ENCODE assay signal across 27 mouse cellular contexts in genomic region chr14:77197414-77197915, GRCm38 (mm10). TPM values are rescaled to one million over a fixed set of nuclear protein-coding genes. Genes with fewer than 3 reads are reported as not detected.
A peak's percentile ranks its signal among the peaks of the same experiment; 100 is the strongest.
DNase-seq lines count a peak whose midpoint lies in the region; ATAC-seq and TF ChIP-seq lines count a peak whose summit lies in the region.
"Had no signal": no experiment of that assay in that cellular context is flagged by ENCODE, and none has a peak within 500 bp of the region (broad histone marks: within the 10 kb centered on the region; RNA-seq: fewer than 3 reads in every experiment).

No protein-coding gene starts in this region.

- WGBS in forebrain, embryonic 12.5 days = 74% methylated on average over 2 of the region's 2 CpGs
- WGBS in forebrain, postnatal 0 days = 69% methylated on average over 2 of the region's 2 CpGs
- WGBS in hindbrain, embryonic 12.5 days = 73% methylated on average over 2 of the region's 2 CpGs
- 50% methylated on average over 2 of the region's 2 CpGs for WGBS in hindbrain, embryonic 16.5 days
- WGBS in liver, embryonic 11.5 days = 74% methylated on average over 2 of the region's 2 CpGs

- DNase-seq in forebrain, postnatal 0 days = no peak
- DNase-seq in NIH3T3 (ENCODE audit: low read depth) = peak; percentile 80
- DNase-seq in liver, embryonic 11.5 days (ENCODE audit: low spot score) = no peak
- no peak for DNase-seq in kidney, adult 8-10 months
- DNase-seq: adrenal gland, adult 8-10 months; cerebellum, adult 18-20 months; cerebellum, postnatal 14 days; heart, postnatal 10 days; kidney, postnatal 36 days; layer of hippocampus, postnatal 36 days; lung, postnatal 4 days; midbrain, embryonic 14.5 days; right cerebral cortex, postnatal 4 days; thymus, postnatal 25 days had no signal

- no peaks in the 10 kb centered on the region for H3K9me3 ChIP-seq in forebrain, embryonic 12.5 days
- no peaks in the 10 kb centered on the region for H3K9me3 ChIP-seq in forebrain, postnatal 0 days (ENCODE audit: low read length)
- no peaks in the 10 kb centered on the region for H3K9me3 ChIP-seq in hindbrain, embryonic 12.5 days (replicated peaks)
- H3K9me3 ChIP-seq in hindbrain, embryonic 16.5 days (ENCODE audit: control insufficient read depth, low read length) = no peaks in the 10 kb centered on the region
- no peaks in the 10 kb centered on the region for H3K9me3 ChIP-seq in liver, embryonic 11.5 days (ENCODE audit: control insufficient read depth, low read length)
- H3K9me3 ChIP-seq: heart, embryonic 12.5 days; hindbrain, embryonic 15.5 days; kidney, embryonic 15.5 days; limb, embryonic 15.5 days; liver, embryonic 15.5 days; neural tube, embryonic 12.5 days had no signal

- peaks cover 32% of the 10 kb centered on the region for H3K4me1 ChIP-seq in forebrain, embryonic 12.5 days
- 0 out of 2 replicates have a peak, but pooled peaks cover 3% of the 10 kb centered on the region for H3K4me1 ChIP-seq in forebrain, postnatal 0 days (ENCODE audit: insufficient read depth)
- H3K4me1 ChIP-seq in hindbrain, embryonic 12.5 days = peaks cover 36% of the 10 kb centered on the region
- peaks cover 22% of the 10 kb centered on the region for H3K4me1 ChIP-seq in hindbrain, embryonic 16.5 days (ENCODE audit: control insufficient read depth, insufficient read depth, low read depth, low read length)
- no peaks in the 10 kb centered on the region for H3K4me1 ChIP-seq in liver, embryonic 11.5 days (replicated peaks; ENCODE audit: control insufficient read depth, insufficient read depth, low read length)
- H3K4me1 ChIP-seq: heart, embryonic 12.5 days; limb, embryonic 15.5 days; liver, embryonic 15.5 days had no signal

- no peak for TF ChIP-seq POLR2A in myocyte (IDR thresholded peaks at IDR 0.05; ENCODE audit: insufficient read length, low read depth)

- H3K4me2 ChIP-seq in forebrain, embryonic 12.5 days = no peak overlapping the region
- no peak overlapping the region for H3K4me2 ChIP-seq in forebrain, postnatal 0 days (ENCODE audit: low read depth)
- no peak overlapping the region for H3K4me2 ChIP-seq in hindbrain, embryonic 12.5 days (replicated peaks)
- no peak overlapping the region for H3K4me2 ChIP-seq in hindbrain, embryonic 16.5 days (ENCODE audit: low read length)
- no peak overlapping the region for H3K4me2 ChIP-seq in myocyte (ENCODE audit: low read depth)
- H3K4me2 ChIP-seq in liver, embryonic 11.5 days = no peak overlapping the region
- H3K4me2 ChIP-seq: heart, embryonic 12.5 days; hindbrain, embryonic 15.5 days; kidney, embryonic 15.5 days; limb, embryonic 15.5 days; liver, embryonic 15.5 days; neural tube, embryonic 12.5 days had no signal

- no peak for TF ChIP-seq CTCF in forebrain, postnatal 0 days (IDR thresholded peaks at IDR 0.05; ENCODE audit: low read depth)

- no peaks in the 10 kb centered on the region for H3K27me3 ChIP-seq in forebrain, embryonic 12.5 days
- H3K27me3 ChIP-seq in forebrain, postnatal 0 days (ENCODE audit: insufficient read depth, low read length) = no peaks in the 10 kb centered on the region
- no peaks in the 10 kb centered on the region for H3K27me3 ChIP-seq in hindbrain, embryonic 12.5 days
- no peaks in the 10 kb centered on the region for H3K27me3 ChIP-seq in hindbrain, embryonic 16.5 days (replicated peaks; ENCODE audit: control insufficient read depth, insufficient read depth, low read length)
- H3K27me3 ChIP-seq in myocyte (ENCODE audit: control insufficient read depth, insufficient read depth, insufficient read length) = no peaks in the 10 kb centered on the region
- H3K27me3 ChIP-seq in liver, embryonic 11.5 days (replicated peaks; ENCODE audit: control insufficient read depth, insufficient read depth, low read length) = no peaks in the 10 kb centered on the region
- H3K27me3 ChIP-seq: heart, embryonic 12.5 days; hindbrain, embryonic 15.5 days; kidney, embryonic 15.5 days; limb, embryonic 15.5 days; liver, embryonic 15.5 days; neural tube, embryonic 12.5 days had no signal

- no peaks in the 10 kb centered on the region for H3K36me3 ChIP-seq in forebrain, embryonic 12.5 days (replicated peaks)
- no peaks in the 10 kb centered on the region for H3K36me3 ChIP-seq in forebrain, postnatal 0 days (ENCODE audit: insufficient read depth)
- H3K36me3 ChIP-seq in hindbrain, embryonic 12.5 days = no peaks in the 10 kb centered on the region
- H3K36me3 ChIP-seq in hindbrain, embryonic 16.5 days (ENCODE audit: control insufficient read depth, insufficient read depth, low read length) = no peaks in the 10 kb centered on the region
- H3K36me3 ChIP-seq in myocyte (ENCODE audit: control insufficient read depth, insufficient read depth) = no peaks in the 10 kb centered on the region
- no peaks in the 10 kb centered on the region for H3K36me3 ChIP-seq in liver, embryonic 11.5 days (ENCODE audit: control insufficient read depth, insufficient read depth, low read length)
- H3K36me3 ChIP-seq: heart, embryonic 12.5 days; hindbrain, embryonic 15.5 days; kidney, embryonic 15.5 days; limb, embryonic 15.5 days; liver, embryonic 15.5 days; neural tube, embryonic 12.5 days had no signal

- H3K9ac ChIP-seq in forebrain, embryonic 12.5 days = no peak overlapping the region
- no peak overlapping the region for H3K9ac ChIP-seq in forebrain, postnatal 0 days
- no peak overlapping the region for H3K9ac ChIP-seq in hindbrain, embryonic 12.5 days
- no peak overlapping the region for H3K9ac ChIP-seq in hindbrain, embryonic 16.5 days (ENCODE audit: low read depth, low read length)
- no peak overlapping the region for H3K9ac ChIP-seq in liver, embryonic 11.5 days (ENCODE audit: low read depth, low read length)
- H3K9ac ChIP-seq: heart, embryonic 12.5 days; hindbrain, embryonic 15.5 days; kidney, embryonic 15.5 days; limb, embryonic 15.5 days; liver, embryonic 15.5 days; neural tube, embryonic 12.5 days had no signal

- H3K4me3 ChIP-seq in forebrain, embryonic 12.5 days (replicated peaks) = no peak overlapping the region
- no peak overlapping the region for H3K4me3 ChIP-seq in forebrain, postnatal 0 days (ENCODE audit: low read depth, low read length)
- H3K4me3 ChIP-seq in hindbrain, embryonic 12.5 days = no peak overlapping the region
- no peak overlapping the region for H3K4me3 ChIP-seq in hindbrain, embryonic 16.5 days (ENCODE audit: low read length)
- H3K4me3 ChIP-seq in myocyte = no peak overlapping the region
- no peak overlapping the region for H3K4me3 ChIP-seq in liver, embryonic 11.5 days (ENCODE audit: low read depth, low read length)
- H3K4me3 ChIP-seq: heart, embryonic 12.5 days; hindbrain, embryonic 15.5 days; kidney, embryonic 15.5 days; limb, embryonic 15.5 days; liver, embryonic 15.5 days; neural tube, embryonic 12.5 days had no signal

- no peaks in the 10 kb centered on the region for H3K79me2 ChIP-seq in myocyte (ENCODE audit: control insufficient read depth, insufficient read depth)

- no peak for ATAC-seq in forebrain, embryonic 12.5 days (ENCODE audit: low FRiP score)
- ATAC-seq in forebrain, postnatal 0 days = no peak
- ATAC-seq in hindbrain, embryonic 12.5 days (ENCODE audit: low FRiP score) = peak; percentile 11; the same call in 1 of the 2 replicates
- ATAC-seq in hindbrain, embryonic 16.5 days = no peak; the same call in 1 of the 2 replicates
- ATAC-seq in liver, embryonic 11.5 days (replicated peaks; ENCODE audit: low FRiP score) = no peak
- ATAC-seq: activated CD4-positive, CD25-positive, alpha-beta regulatory T cell, adult 4 months; intestine, embryonic 16.5 days had no signal

- no peak overlapping the region for H3ac ChIP-seq in myocyte (ENCODE audit: control insufficient read depth, insufficient read length)

- H3K27ac ChIP-seq in forebrain, embryonic 12.5 days = peak overlapping the region; percentile 42; the same call in 1 of the 2 replicates
- no peak overlapping the region for H3K27ac ChIP-seq in forebrain, postnatal 0 days (ENCODE audit: low read depth, low read length)
- H3K27ac ChIP-seq in hindbrain, embryonic 12.5 days = no peak overlapping the region
- no peak overlapping the region for H3K27ac ChIP-seq in hindbrain, embryonic 16.5 days (ENCODE audit: low read depth, low read length)
- H3K27ac ChIP-seq in liver, embryonic 11.5 days (ENCODE audit: low read depth, low read length) = no peak overlapping the region
- H3K27ac ChIP-seq: hindbrain, embryonic 15.5 days; limb, embryonic 15.5 days; liver, embryonic 15.5 days; neural tube, embryonic 12.5 days had no signal

TF ChIP-seq in myocyte, 11 proteins besides CTCF, POLR2A, EP300 and RAD21:
- no peak for TF ChIP-seq E2F4 (IDR thresholded peaks at IDR 0.05; ENCODE audit: insufficient read depth)
- TF ChIP-seq MAX (IDR thresholded peaks at IDR 0.05; ENCODE audit: low read depth) = no peak
- no peak for TF ChIP-seq TCF12 (IDR thresholded peaks at IDR 0.05; ENCODE audit: insufficient read depth, poor library complexity, severe bottlenecking)
- no peak for TF ChIP-seq SRF (IDR thresholded peaks at IDR 0.05; ENCODE audit: control insufficient read depth, insufficient read length, low read depth)
- peak; percentile 8 to 43 (median 26) for TF ChIP-seq MYOD1 (IDR thresholded peaks at IDR 0.05; ENCODE audit: control insufficient read depth in 1 of 3, insufficient read length in 2 of 3, low read depth in 2 of 3)
- TF ChIP-seq TCF3 (IDR thresholded peaks at IDR 0.05; ENCODE audit: insufficient read length, low read depth) = no peak

RNA-seq across cellular contexts. Expression of gene Enox1, which starts 40.9 kb away (rescaled TPM):
- 33.5 and 36.5 TPM in 2 replicates for polyA plus RNA-seq in forebrain, embryonic 12.5 days (2016; fragmentation: Nextera tagmentation; extraction: Ambion mirVana)
- total RNA-seq in forebrain, postnatal 0 days (2014; rRNA removed) = 61.7 and 61.8 TPM in 2 replicates
- polyA plus RNA-seq in forebrain, postnatal 0 days (2015; fragmentation: Nextera tagmentation; extraction: Ambion mirVana) = 33.9 and 39.9 TPM in 2 replicates
- polyA plus RNA-seq in hindbrain, embryonic 12.5 days (2016; fragmentation: Nextera tagmentation; extraction: Ambion mirVana) = 36.7 and 37.9 TPM in 2 replicates
- 35.7 and 37.1 TPM in 2 replicates for polyA plus RNA-seq in hindbrain, embryonic 16.5 days (2015; fragmentation: Nextera tagmentation; extraction: Ambion mirVana)
- polyA plus RNA-seq in myocyte (2012; fragmentation: generic; extraction: Trizol) = 3.1 TPM
- polyA plus RNA-seq in liver, embryonic 11.5 days (2014; fragmentation: Nextera tagmentation; extraction: Ambion mirVana) = 0.92 and 1.7 TPM in 2 replicates
- total RNA-seq: megakaryocyte-erythroid progenitor cell, adult 5-6 weeks had no signal
